Mouse (Mus musculus) intestine, postnatal 0 days (tissue): ENCODE measurements at regions not wholly inside any gene's neighbourhood (a gene's known extent, or its start where the extent isn't known, plus 50 kb on each side); places are given as distances from the start of the nearest gene placed in this dataset.

Experiments used
- ATAC-seq: fragments of 200-750 bp; cut with Nextera tagmentation; 2 replicates; pipeline ENCODE4 v1.8.0; 2017; ENCODE audit warnings: mild to moderate bottlenecking, moderate TSS enrichment, moderate library complexity
- H3K27ac ChIP-seq: fragments of 300-500 bp; sonication (generic); 2 replicates; pipeline ENCODE4 v1.5.1; 2014; ENCODE audit warnings: mild to moderate bottlenecking, low read depth, low read length, moderate library complexity
- H3K27me3 ChIP-seq: fragments of 300-500 bp; sonication (generic); replicated peaks from 2 replicates; pipeline ENCODE4 v1.6.1; 2014; ENCODE audit warnings: low read length, mixed read lengths; ENCODE audit not compliant: control insufficient read depth, insufficient read depth
- H3K36me3 ChIP-seq: fragments of 300-500 bp; sonication (generic); 2 replicates; pipeline ENCODE4 v1.6.1; 2014; ENCODE audit warnings: mild to moderate bottlenecking, moderate library complexity; ENCODE audit not compliant: control insufficient read depth, insufficient read depth
- H3K4me1 ChIP-seq: fragments of 300-500 bp; sonication (generic); replicated peaks from 2 replicates; pipeline ENCODE4 v1.6.1; 2014; ENCODE audit warnings: antibody characterized with exemption, low read length, mixed read lengths; ENCODE audit not compliant: control insufficient read depth, insufficient read depth
- H3K4me2 ChIP-seq: fragments of 300-500 bp; sonication (generic); replicated peaks from 2 replicates; pipeline ENCODE4 v1.6.1; 2014; ENCODE audit warnings: low read depth, mild to moderate bottlenecking, moderate library complexity
- H3K4me3 ChIP-seq: fragments of 300-500 bp; sonication (generic); 2 replicates; pipeline ENCODE4 v1.5.1; 2014; ENCODE audit warnings: low read depth, low read length
- H3K9ac ChIP-seq: fragments of 300-500 bp; sonication (generic); 2 replicates; pipeline ENCODE4 v1.6.1; 2014; ENCODE audit warnings: mild to moderate bottlenecking, low read depth, low read length
- H3K9me3 ChIP-seq: fragments of 300-500 bp; sonication (generic); 2 replicates; pipeline ENCODE4 v1.6.1; 2016; ENCODE audit warnings: mixed run types; ENCODE audit not compliant: control insufficient read depth
- CTCF ChIP-seq: sonication (generic); IDR thresholded peaks from 2 replicates; pipeline ENCODE4 v1.5.1; 2016; ENCODE audit warnings: low read depth, mild to moderate bottlenecking, control low read depth, antibody characterized with exemption, moderate library complexity
- WGBS: fragments of 180-500 bp; shearing (Covaris S2); extraction: QIAGEN DNeasy Blood & Tissue Kit; methylation state at CpG from one replicate; pipeline ENCODE4 v1.1.7; 2014; 5-methylcytosine and 5-hydroxymethylcytosine counted together

- no peak for ATAC-seq
- no peaks in the 10 kb centered on the region for H3K4me1 ChIP-seq
- no peak overlapping the region for H3K9ac ChIP-seq
- 71% methylated on average over 5 of the region's 5 CpGs for WGBS
- H3K4me2 ChIP-seq = no peak overlapping the region
- no peak overlapping the region for H3K27ac ChIP-seq
- TF ChIP-seq CTCF = no peak
- H3K27me3 ChIP-seq = no peaks in the 10 kb centered on the region
- H3K4me3 ChIP-seq = no peak overlapping the region
- H3K36me3 ChIP-seq = no peaks in the 10 kb centered on the region
- H3K9me3 ChIP-seq = no peaks in the 10 kb centered on the region
Measured at GRCm38 (mm10) chr5:148700240-148700639, 147.7 kb upstream of the Ubl3 start.

GRCm38 (mm10) chr5:148697631-148698368 is 145.2 kb upstream of the Ubl3 start:
- H3K9me3 ChIP-seq = no peaks in the 10 kb centered on the region
- no peaks in the 10 kb centered on the region for H3K27me3 ChIP-seq
- H3K27ac ChIP-seq = no peak overlapping the region
- H3K36me3 ChIP-seq = no peaks in the 10 kb centered on the region
- H3K9ac ChIP-seq = no peak overlapping the region
- TF ChIP-seq CTCF = no peak
- no peaks in the 10 kb centered on the region for H3K4me1 ChIP-seq
- 72% methylated on average over 22 of the region's 22 CpGs for WGBS
- H3K4me2 ChIP-seq = no peak overlapping the region
- no peak overlapping the region for H3K4me3 ChIP-seq
- no peak for ATAC-seq

GRCm38 (mm10) chr5:148694352-148694751 is 141.8 kb upstream of the Ubl3 start:
- H3K4me3 ChIP-seq = no peak overlapping the region
- no peak overlapping the region for H3K9ac ChIP-seq
- no peak overlapping the region for H3K4me2 ChIP-seq
- 86% methylated on average over 7 of the region's 7 CpGs for WGBS
- H3K27ac ChIP-seq = no peak overlapping the region
- TF ChIP-seq CTCF = no peak
- ATAC-seq = no peak
- H3K36me3 ChIP-seq = no peaks in the 10 kb centered on the region
- no peaks in the 10 kb centered on the region for H3K27me3 ChIP-seq
- H3K4me1 ChIP-seq = no peaks in the 10 kb centered on the region
- no peaks in the 10 kb centered on the region for H3K9me3 ChIP-seq

GRCm38 (mm10) chr5:148691486-148691885 is 138.9 kb upstream of the Ubl3 start:
- no peak overlapping the region for H3K4me3 ChIP-seq
- TF ChIP-seq CTCF = no peak
- no peak overlapping the region for H3K27ac ChIP-seq
- no peak for ATAC-seq
- 85% methylated on average over 7 of the region's 7 CpGs for WGBS
- no peaks in the 10 kb centered on the region for H3K27me3 ChIP-seq
- H3K4me1 ChIP-seq = no peaks in the 10 kb centered on the region
- H3K4me2 ChIP-seq = no peak overlapping the region
- no peaks in the 10 kb centered on the region for H3K36me3 ChIP-seq
- no peak overlapping the region for H3K9ac ChIP-seq
- no peaks in the 10 kb centered on the region for H3K9me3 ChIP-seq

GRCm38 (mm10) chr5:148690823-148691197 is 138.2 kb upstream of the Ubl3 start:
- Histone ChIP-seq H3K27me3 (no peaks in the 10 kb centered on the region), H3K4me3 (no peak overlapping the region), H3K9me3 (no peaks in the 10 kb centered on the region), H3K4me1 (no peaks in the 10 kb centered on the region), H3K4me2 (no peak overlapping the region), H3K9ac (no peak overlapping the region), H3K36me3 (no peaks in the 10 kb centered on the region), H3K27ac (no peak overlapping the region)
- no peak for ATAC-seq
- WGBS = 52% methylated on average over 8 of the region's 8 CpGs
- no peak for TF ChIP-seq CTCF

- Histone ChIP-seq H3K4me2 (no peak overlapping the region), H3K4me1 (no peaks in the 10 kb centered on the region), H3K27ac (no peak overlapping the region), H3K27me3 (no peaks in the 10 kb centered on the region), H3K36me3 (no peaks in the 10 kb centered on the region), H3K4me3 (no peak overlapping the region), H3K9me3 (no peaks in the 10 kb centered on the region), H3K9ac (no peak overlapping the region)
- WGBS = 73% methylated on average over 7 of the region's 7 CpGs
- ATAC-seq = no peak
- no peak for TF ChIP-seq CTCF
Measured at GRCm38 (mm10) chr5:148690158-148690822, 137.7 kb upstream of the Ubl3 start.
